Mouse (Mus musculus) cortical plate, adult 2 months (tissue): ENCODE data around the gene Akt1.

ENCODE experiments used
- CTCF ChIP-seq: fragments of 200-500 bp; IDR thresholded peaks from 2 replicates; pipeline ENCODE4 v1.5.1; 2011; ENCODE audit warnings: mild to moderate bottlenecking, control low read depth, low read length; ENCODE audit not compliant: insufficient read depth; ENCODE audit errors: extremely low read depth
- POLR2A ChIP-seq: fragments of 200-500 bp; IDR thresholded peaks from 2 replicates; pipeline ENCODE4 v1.6.1; 2011; ENCODE audit warnings: mild to moderate bottlenecking, low read length, control low read depth; ENCODE audit not compliant: insufficient read depth; ENCODE audit errors: extremely low read depth

DNA sequence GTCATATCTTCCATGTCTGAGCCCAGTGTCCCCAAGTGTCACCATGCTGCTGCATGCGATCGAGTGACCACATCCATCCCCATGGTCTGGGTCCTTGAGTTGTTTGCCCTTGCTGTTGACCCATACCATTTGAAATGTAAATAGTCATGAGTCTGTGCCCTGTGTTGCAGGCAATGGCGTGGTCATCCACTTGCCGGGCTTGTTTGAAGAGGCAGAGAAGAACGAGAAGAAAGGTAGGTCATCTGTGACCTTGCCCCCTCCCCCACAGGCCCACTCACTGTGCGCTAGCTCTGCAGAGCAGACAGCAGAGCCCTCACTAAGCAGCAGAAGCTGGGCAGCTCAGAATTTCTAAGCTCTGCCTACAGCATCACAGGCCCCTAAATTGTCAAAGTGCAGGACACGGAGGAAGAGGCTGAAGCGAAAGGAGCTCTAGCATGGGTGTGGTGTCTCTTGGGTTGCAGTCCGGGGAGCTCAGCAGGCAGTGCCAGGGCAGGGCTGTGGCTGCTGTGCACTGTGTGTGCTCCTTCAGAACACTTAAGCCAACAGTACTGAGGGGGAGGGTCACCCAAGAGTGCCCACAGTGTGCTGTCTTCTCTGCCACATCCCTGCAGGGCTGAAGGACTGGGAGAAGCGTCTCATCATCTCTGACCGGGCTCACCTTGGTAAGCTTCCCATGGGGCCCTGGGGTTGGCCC, 42.5 kb downstream of the Akt1 start:
- TF ChIP-seq CTCF (no peak), POLR2A (no peak)
